Mouse (Mus musculus): ENCODE measurements around the gene Slc7a4. TPM values are rescaled to one million over a fixed set of nuclear protein-coding genes. Genes with fewer than 3 reads are reported as not detected.

Slc7a4 gene
- 10.5 and 12.3 TPM in 2 replicates for polyA plus RNA-seq (2015; fragmentation: Nextera tagmentation; extraction: Ambion mirVana)

DNA sequence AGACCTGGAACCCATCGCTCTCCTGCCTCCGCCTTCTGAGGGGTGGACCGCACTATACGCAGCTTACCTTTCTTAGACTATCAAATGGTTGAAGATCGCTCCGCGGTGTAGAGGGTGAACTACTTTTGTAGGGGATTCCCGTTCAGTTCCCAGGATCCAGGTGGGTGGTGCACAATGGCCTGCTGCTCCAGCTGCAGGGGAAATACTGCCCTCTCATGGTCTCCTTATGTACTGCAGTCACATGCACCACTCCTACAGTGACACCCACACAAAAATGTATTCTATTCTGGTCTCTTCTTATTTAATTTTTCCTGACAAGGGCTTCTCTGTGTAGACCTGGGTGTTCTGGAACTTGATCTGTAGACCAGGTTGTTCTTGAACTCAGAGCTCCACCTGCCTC, at the start of gene Slc7a4:
Slc7a4 (minus strand) TSS at position 151 of the 400 bp plus-strand sequence.
- no peak for ATAC-seq (replicated peaks; ENCODE audit: extremely low read depth, insufficient read depth, low FRiP score)
- 21% methylated on average over 8 of the region's 8 CpGs for WGBS

DNA sequence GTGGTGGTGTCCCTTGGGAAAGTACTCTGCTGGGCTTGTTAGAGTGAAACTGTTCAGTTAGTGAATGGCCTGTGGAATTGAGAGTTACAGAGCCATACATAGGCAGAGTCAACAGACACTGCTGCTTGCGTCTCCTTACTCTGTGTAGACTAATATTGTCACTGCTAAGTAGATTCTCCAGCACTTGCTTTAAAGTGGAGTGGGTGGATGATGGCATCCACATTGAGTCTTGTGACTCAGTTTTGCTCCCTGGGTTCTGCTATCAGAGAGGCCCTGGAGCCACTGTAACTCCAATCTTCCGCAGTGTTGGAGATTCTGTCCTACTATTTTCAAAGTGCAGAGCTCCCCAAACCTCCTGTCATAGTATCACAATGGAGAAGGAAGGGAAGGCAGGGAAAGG, 49.6 kb upstream of the Slc7a4 start:
- no peak for ATAC-seq (replicated peaks; ENCODE audit: extremely low read depth, insufficient read depth, low FRiP score)
- WGBS = 91% methylated on average over 2 of the region's 2 CpGs
- no peak overlapping the region for H3K27ac ChIP-seq (ENCODE audit: low read length)
- H3K4me2 ChIP-seq (ENCODE audit: low read depth, low read length) = no peak overlapping the region
- peaks cover 40% of the 10 kb centered on the region for H3K36me3 ChIP-seq (ENCODE audit: control insufficient read depth, insufficient read depth)
- H3K4me3 ChIP-seq (ENCODE audit: low read length) = no peak overlapping the region
- H3K9ac ChIP-seq (ENCODE audit: low read length) = no peak overlapping the region
- peaks cover 12% of the 10 kb centered on the region for H3K4me1 ChIP-seq (ENCODE audit: control insufficient read depth, insufficient read depth, low read length)
- no peaks in the 10 kb centered on the region for H3K27me3 ChIP-seq (ENCODE audit: control insufficient read depth, insufficient read depth, low read length)
- no peaks in the 10 kb centered on the region for H3K9me3 ChIP-seq (replicated peaks; ENCODE audit: control insufficient read depth, low read length)

More for the DNA sequence above, at the start of gene Slc7a4:
- Histone ChIP-seq H3K4me2 (ENCODE audit: low read depth, low read length) (no peak within 1 kb of the TSS), H3K36me3 (ENCODE audit: control insufficient read depth, insufficient read depth) (no peaks in the 10 kb centered on the region), H3K4me3 (ENCODE audit: low read length) (no peak within 1 kb of the TSS), H3K4me1 (ENCODE audit: control insufficient read depth, insufficient read depth, low read length) (no peaks in the 10 kb centered on the region), H3K9me3 (replicated peaks; ENCODE audit: control insufficient read depth, low read length) (no peaks in the 10 kb centered on the region), H3K27me3 (ENCODE audit: control insufficient read depth, insufficient read depth, low read length) (no peaks in the 10 kb centered on the region), H3K27ac (ENCODE audit: low read length) (no peak within 1 kb of the TSS), H3K9ac (ENCODE audit: low read length) (no peak within 1 kb of the TSS)

DNA sequence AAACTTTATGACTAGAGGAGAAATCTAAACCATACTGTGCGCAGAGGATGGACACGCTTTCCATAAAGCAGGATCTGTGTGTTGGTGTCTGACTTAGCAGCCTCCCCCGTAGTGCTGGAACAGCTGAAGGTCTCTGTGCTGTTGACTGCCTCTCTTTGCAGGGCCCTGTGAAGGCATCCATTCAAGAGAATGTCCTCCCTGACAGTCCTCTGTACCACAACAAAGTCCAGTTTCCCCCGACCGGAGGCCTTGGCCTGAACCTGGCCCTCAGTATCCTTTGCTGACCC, 43.2 kb upstream of the Slc7a4 start:
- Histone ChIP-seq H3K27ac (ENCODE audit: low read length) (no peak overlapping the region), H3K9me3 (replicated peaks; ENCODE audit: control insufficient read depth, low read length) (no peaks in the 10 kb centered on the region), H3K4me1 (ENCODE audit: control insufficient read depth, insufficient read depth, low read length) (no peaks in the 10 kb centered on the region), H3K36me3 (ENCODE audit: control insufficient read depth, insufficient read depth) (peaks cover 59% of the 10 kb centered on the region), H3K9ac (ENCODE audit: low read length) (no peak overlapping the region), H3K4me3 (ENCODE audit: low read length) (no peak overlapping the region), H3K4me2 (ENCODE audit: low read depth, low read length) (no peak overlapping the region), H3K27me3 (ENCODE audit: control insufficient read depth, insufficient read depth, low read length) (no peaks in the 10 kb centered on the region)
- 94% methylated on average over 5 of the region's 5 CpGs for WGBS
- no peak for ATAC-seq (replicated peaks; ENCODE audit: extremely low read depth, insufficient read depth, low FRiP score)

DNA sequence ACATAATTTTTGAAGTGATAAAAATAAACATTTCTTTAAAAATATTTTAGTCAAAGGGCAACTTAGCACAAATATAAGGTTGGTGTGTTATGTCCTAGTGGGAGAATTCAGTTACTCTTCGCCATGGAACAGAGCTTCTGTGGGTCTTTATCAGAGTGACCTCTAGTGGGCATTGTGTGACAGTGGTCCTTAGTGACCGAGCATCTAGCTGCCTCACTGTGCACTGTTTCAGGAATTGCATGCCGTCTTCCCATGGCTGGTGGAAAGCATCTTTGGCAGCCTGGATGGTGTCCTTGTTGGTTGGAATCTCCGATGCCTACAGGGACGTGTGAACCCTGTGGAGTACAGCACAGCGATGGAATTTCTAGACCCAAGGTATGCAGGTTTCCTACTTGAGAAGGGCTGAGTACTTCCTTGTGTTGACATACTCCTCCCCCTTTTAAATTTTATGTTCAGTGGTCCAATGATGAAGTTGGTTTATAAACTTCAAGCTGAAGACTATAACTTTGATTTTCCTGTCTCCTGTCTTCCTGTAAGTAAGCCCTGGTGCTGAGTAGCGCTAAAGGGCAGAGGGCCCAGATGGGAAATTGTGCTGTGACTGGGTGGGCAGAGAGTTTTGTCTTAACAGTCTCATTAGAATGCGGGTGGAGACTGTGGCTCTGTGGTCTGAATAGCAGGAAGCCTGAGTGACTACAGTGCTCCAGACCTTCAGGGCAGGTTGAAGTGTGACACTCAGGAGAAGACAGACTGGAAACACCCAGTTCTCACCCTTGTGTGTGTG, 42.7 kb upstream of the Slc7a4 start:
- Histone ChIP-seq H3K4me2 (ENCODE audit: low read depth, low read length) (no peak overlapping the region), H3K27me3 (ENCODE audit: control insufficient read depth, insufficient read depth, low read length) (no peaks in the 10 kb centered on the region), H3K27ac (ENCODE audit: low read length) (no peak overlapping the region), H3K9ac (ENCODE audit: low read length) (no peak overlapping the region), H3K4me1 (ENCODE audit: control insufficient read depth, insufficient read depth, low read length) (no peaks in the 10 kb centered on the region), H3K36me3 (ENCODE audit: control insufficient read depth, insufficient read depth) (peaks cover 54% of the 10 kb centered on the region), H3K4me3 (ENCODE audit: low read length) (no peak overlapping the region), H3K9me3 (replicated peaks; ENCODE audit: control insufficient read depth, low read length) (no peaks in the 10 kb centered on the region)
- no peak for ATAC-seq (replicated peaks; ENCODE audit: extremely low read depth, insufficient read depth, low FRiP score)
- 63% methylated on average over 8 of the region's 8 CpGs for WGBS

DNA sequence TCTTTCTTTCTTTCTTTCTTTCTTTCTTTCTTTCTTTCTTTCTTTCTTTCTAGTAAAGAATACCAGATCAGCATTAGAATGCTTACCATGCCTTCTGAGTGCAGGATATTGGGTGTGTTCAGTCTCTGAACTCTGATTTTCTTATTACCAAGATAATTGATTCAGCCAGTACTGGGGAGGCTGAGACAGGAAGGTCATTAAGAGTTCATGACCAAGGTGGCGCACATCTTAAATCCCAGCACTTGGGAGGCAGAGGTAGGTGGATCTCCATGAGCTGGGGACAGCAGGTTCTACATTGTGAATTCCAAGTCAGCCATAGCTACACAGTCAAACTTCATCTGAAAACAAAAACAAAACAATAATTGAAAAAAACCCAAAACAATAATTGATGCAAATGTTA, 38.9 kb upstream of the Slc7a4 start:
- H3K36me3 ChIP-seq (ENCODE audit: control insufficient read depth, insufficient read depth) = peaks cover 27% of the 10 kb centered on the region
- H3K9me3 ChIP-seq (replicated peaks; ENCODE audit: control insufficient read depth, low read length) = no peaks in the 10 kb centered on the region
- no peak overlapping the region for H3K9ac ChIP-seq (ENCODE audit: low read length)
- WGBS = 88% methylated on average over 1 of the region's 1 CpGs
- no peak overlapping the region for H3K4me3 ChIP-seq (ENCODE audit: low read length)
- no peaks in the 10 kb centered on the region for H3K27me3 ChIP-seq (ENCODE audit: control insufficient read depth, insufficient read depth, low read length)
- peaks cover 14% of the 10 kb centered on the region for H3K4me1 ChIP-seq (ENCODE audit: control insufficient read depth, insufficient read depth, low read length)
- no peak for ATAC-seq (replicated peaks; ENCODE audit: extremely low read depth, insufficient read depth, low FRiP score)
- H3K4me2 ChIP-seq (ENCODE audit: low read depth, low read length) = no peak overlapping the region
- no peak overlapping the region for H3K27ac ChIP-seq (ENCODE audit: low read length)

DNA sequence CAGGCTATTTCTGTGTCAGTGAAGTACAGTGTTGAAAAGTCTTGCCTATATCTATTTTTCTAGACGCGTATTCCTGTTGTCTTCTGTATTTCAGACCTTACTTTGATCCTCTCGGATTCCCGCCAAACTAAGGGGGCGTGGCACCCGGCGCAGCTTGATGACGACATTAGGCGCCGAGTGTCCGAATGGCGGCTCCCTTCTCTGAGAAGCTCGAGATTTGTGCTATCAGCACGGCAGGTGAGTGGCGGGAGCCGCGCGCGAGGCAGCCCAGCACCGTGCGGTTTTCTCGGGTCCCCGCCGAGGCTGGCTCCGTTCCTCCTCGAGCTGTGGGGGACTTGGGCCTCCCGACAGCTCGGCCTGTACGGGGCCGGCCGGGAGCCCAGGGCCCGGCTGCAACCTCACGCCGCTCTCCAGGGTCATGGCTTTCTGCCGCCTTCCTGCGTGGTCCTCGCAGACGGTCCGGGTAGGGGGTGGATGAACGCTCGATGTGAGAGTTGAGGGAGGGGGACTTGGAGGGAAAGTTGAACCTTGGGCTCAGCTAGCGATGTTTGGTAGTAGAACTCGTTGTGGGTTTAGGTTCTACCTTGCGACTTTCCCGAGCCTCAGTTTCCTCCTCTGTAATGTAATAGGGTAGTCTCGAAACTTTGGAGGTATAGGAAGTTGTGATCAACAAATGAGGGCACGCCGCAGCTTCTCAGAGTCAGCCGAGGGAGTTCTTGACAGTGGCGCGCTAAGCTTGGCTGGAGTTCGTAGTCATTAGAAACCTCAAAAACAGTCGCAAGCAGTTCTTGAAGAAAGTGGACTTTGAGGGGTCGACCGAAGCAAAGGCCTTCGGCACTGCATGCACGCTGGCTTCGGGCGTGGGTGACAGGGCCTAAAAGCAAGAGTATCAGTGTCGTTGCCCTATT, 36.4 kb upstream of the Slc7a4 start, which contains the start of gene Smpd4:
Smpd4 (plus strand) TSS at position 157 of the 908 bp plus-strand sequence.
- peak within 1 kb of the TSS; percentile 94 for H3K4me2 ChIP-seq (ENCODE audit: low read depth, low read length)
- no peaks in the 10 kb centered on the region for H3K27me3 ChIP-seq (ENCODE audit: control insufficient read depth, insufficient read depth, low read length)
- H3K4me3 ChIP-seq (ENCODE audit: low read length) = peak within 1 kb of the TSS; percentile 99
- H3K36me3 ChIP-seq (ENCODE audit: control insufficient read depth, insufficient read depth) = peaks cover 15% of the 10 kb centered on the region
- peak within 1 kb of the TSS; percentile 96 for H3K9ac ChIP-seq (ENCODE audit: low read length)
- 2% methylated on average over 60 of the region's 60 CpGs for WGBS
- peak within 1 kb of the TSS; percentile 68 for H3K27ac ChIP-seq (ENCODE audit: low read length)
- peaks cover 14% of the 10 kb centered on the region for H3K4me1 ChIP-seq (ENCODE audit: control insufficient read depth, insufficient read depth, low read length)
- peak; percentile 65 for ATAC-seq (replicated peaks; ENCODE audit: extremely low read depth, insufficient read depth, low FRiP score)
- no peaks in the 10 kb centered on the region for H3K9me3 ChIP-seq (replicated peaks; ENCODE audit: control insufficient read depth, low read length)

DNA sequence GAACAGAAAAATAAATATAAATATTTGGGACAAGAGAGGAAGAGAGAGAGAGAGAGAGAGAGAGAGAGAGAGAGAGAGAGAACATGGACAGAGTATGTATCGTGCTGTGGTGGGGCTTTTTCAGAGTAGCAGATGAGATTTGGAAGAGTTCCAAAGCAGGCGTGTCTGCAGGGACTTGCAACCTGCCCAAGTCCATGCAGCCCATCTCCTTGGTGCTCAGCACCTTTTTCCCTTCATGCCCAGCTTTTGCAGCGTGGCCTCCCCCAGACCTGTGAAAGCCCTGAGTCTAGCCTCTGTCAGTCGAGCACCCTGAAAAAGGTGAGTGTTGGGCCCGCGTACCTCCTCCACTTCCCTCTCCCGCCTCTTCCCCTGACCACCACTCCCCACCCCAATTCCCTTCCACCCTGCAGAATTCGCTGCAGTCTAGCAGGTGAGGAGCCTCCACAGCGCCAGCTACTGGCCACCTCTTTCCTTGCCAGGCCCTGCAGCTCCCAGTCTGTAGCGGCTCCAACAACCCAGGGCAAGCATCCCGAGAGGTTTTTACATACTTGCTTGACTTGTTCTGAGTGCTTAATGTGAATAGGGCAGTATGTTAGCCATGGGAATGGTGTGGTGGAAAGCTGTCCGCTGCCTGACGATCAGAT, 35.0 kb upstream of the Slc7a4 start:
- Histone ChIP-seq H3K4me3 (ENCODE audit: low read length) (no peak overlapping the region), H3K27ac (ENCODE audit: low read length) (no peak overlapping the region)

DNA sequence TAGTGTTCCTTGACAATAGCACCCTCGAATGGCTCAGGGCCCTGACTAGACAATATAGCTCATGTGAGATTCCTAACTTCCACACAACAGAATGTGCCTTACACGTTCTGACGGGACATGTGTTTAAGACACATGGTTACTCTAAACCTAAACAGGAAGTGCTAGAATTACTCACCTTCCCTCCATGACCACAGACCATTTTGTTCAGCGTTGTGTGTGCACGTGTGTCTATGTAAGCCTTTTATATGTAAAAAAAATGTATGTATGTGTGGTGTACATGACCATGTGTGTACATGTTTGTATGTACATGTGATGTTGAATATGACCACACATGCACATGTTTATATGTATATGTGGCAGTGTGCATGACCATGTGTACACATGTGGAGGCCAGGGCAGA, 33.2 kb upstream of the Slc7a4 start:
- Histone ChIP-seq H3K36me3 (ENCODE audit: control insufficient read depth, insufficient read depth) (no peaks in the 10 kb centered on the region), H3K4me1 (ENCODE audit: control insufficient read depth, insufficient read depth, low read length) (peaks cover 14% of the 10 kb centered on the region), H3K27ac (ENCODE audit: low read length) (no peak overlapping the region), H3K9me3 (replicated peaks; ENCODE audit: control insufficient read depth, low read length) (no peaks in the 10 kb centered on the region), H3K9ac (ENCODE audit: low read length) (no peak overlapping the region), H3K4me3 (ENCODE audit: low read length) (no peak overlapping the region), H3K4me2 (ENCODE audit: low read depth, low read length) (no peak overlapping the region), H3K27me3 (ENCODE audit: control insufficient read depth, insufficient read depth, low read length) (no peaks in the 10 kb centered on the region)
- WGBS = 76% methylated on average over 5 of the region's 5 CpGs
- no peak for ATAC-seq (replicated peaks; ENCODE audit: extremely low read depth, insufficient read depth, low FRiP score)

More for the DNA sequence above, 35.0 kb upstream of the Slc7a4 start:
- Histone ChIP-seq H3K9ac (ENCODE audit: low read length) (no peak overlapping the region), H3K4me2 (ENCODE audit: low read depth, low read length) (peak overlapping the region; percentile 22; the same call in 1 of the 2 replicates), H3K27me3 (ENCODE audit: control insufficient read depth, insufficient read depth, low read length) (no peaks in the 10 kb centered on the region), H3K9me3 (replicated peaks; ENCODE audit: control insufficient read depth, low read length) (no peaks in the 10 kb centered on the region), H3K36me3 (ENCODE audit: control insufficient read depth, insufficient read depth) (peaks cover 10% of the 10 kb centered on the region), H3K4me1 (ENCODE audit: control insufficient read depth, insufficient read depth, low read length) (peaks cover 14% of the 10 kb centered on the region)
- ATAC-seq (replicated peaks; ENCODE audit: extremely low read depth, insufficient read depth, low FRiP score) = peak; percentile 49; the same call in 1 of the 2 replicates
- WGBS = 12% methylated on average over 13 of the region's 13 CpGs
